Mouse (Mus musculus) right cerebral cortex, postnatal 10 days (tissue): ENCODE measurements around the gene Hspa12a.
A peak's percentile ranks its signal among the peaks of the same experiment; 100 is the strongest.

Experiments used
- DNase-seq, 2 experiments: peaks; one replicate each; pipeline ENCODE4 v3.0.0; 2021; ENCODE audit warnings: low spot score in 2 of 2

Gene Hspa12a

DNA sequence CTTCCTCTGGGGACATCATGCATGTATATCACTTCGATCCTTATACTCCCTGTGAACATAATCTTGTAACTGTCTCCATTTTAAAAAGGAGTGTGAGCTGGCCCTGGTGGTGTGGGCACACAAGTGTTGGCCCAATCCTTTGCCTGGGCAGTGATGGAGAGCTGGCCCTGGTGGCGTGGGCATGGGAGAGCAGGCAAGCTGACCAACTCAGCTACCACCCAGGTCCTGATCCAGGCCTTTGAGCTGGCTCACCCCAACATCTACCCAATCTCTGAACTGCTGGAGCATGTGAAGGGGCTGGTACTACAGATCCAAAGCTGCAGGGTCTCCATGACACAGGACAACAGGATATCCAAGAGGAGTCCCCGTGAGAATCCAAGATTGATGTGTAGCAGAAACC, 120.2 kb downstream of the Hspa12a start:
- no peak for DNase-seq

DNA sequence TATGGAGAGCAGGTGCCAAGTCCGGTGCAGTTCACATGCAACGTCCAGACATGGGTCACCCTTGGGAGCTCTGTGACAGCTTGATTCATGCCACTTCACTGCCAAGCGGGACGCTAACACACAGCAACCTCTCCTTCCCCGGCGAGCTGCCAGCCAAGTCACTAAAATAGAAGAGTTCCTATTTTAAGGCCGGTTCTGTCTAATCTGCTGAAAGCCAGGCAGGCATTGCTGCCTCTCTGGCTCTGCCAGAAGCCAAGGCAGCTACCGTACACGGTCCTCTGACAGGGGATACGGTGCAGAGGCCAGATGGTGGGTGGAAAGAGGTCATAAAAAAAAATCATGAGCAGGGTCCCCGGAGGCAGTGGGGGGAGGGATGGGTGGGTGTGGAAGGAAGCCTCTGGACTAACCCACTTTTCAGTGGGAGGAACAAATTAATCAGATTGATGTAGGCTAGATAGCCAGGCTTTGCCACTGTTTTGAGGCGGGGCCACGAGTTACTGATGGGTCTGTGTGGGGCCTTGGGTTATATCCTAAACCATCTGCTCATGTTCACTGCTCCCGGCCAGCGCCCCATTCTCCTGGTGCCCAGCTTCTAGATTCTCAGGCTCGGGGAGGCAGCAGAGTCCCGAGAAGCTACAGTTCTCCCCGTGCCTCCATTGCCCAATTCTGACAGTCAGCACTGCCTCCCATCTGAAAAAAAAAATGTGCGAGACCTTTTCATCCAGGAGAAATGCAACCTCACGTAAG, 120.8 kb downstream of the Hspa12a start:
- peak; percentile 90 to 93 for DNase-seq

DNA sequence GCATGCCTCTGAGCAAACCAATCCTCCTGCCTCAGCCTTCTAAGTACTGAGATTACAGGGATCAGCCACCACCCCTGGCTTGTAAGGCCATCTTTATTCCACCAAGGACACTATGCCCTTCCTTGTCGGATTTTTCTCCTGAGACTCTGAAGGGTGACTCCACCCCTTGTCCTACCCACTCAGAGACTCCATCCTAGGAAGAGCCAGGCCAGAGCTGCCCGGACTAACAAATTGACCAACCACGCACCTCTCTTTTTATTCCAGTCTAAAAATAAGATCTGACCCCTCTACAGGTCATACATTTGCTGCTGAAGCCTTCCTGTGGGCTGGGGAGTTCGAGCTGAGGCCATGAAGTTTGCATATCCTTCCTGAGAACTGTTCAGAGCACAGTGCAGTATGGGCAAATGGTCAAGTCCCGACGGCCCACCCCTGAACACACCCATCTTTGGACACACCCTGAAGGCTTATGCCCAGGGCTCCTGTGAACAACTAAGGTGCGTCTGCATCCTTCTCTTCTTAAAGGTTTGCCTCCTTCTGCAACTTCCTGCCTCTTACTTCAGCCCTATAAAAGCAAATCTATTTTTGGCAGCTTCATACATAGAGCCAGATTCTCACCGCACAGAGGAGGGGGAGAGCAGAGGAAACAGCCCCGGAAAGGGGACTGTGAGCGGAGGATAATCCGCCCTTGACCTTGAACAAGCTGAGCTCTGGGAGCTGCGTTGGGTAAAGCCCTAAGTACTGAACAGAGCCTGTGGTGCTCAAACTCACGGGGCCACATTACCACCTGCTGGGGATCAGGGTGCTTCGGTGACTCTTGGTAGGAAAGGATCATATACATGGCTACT, 124.7 kb downstream of the Hspa12a start:
- DNase-seq, result peak in 1 of 2 experiments; percentile 56

DNA sequence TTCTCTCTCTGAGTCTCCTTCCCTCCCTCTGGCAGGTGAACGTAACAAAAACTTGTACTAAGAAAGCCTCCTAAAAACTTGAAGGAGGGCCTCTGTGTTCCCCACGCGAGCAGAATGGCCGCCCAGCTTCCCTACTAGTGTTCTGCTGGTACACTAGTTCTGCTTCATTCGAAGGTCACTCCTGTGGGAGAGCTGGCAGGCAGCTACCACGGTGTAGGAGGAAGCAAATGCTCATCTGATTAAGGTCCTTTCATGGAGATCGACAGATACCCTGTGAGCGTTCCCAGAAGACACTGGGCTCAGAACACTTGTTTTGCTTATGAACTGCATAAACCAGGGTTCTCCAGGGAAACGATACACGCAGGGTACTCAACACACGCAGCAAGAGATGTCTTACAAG, 126.1 kb downstream of the Hspa12a start:
- no peak for DNase-seq

DNA sequence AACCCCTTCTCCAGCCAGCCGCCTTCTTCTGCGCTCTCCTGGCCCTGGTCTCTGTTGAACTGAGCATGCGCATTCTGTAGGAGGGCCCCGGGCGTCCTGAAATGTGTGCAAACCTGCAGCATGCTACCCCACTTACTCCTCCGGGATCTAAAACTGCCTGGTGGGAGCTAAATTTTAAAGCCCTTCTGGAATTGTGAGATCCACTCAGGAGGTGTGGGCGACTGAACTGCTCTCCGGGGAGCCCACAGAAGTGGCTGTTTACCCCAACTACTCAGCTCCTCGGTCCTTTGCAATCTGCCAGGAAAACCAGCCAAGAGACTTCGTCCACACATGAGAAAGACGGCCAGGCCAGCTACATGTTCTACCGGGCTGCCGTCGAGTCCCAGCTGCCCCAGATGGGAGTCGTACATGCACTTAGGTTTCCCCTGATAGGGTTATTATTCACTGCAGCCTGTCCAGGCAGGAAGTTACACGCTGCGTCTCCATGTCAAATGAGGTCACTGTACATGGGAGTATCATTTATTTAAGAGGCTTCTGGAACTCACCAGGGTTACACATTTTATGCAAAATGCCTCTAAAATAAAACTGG, 126.9 kb downstream of the Hspa12a start:
- peak; percentile 67 to 79 for DNase-seq

DNA sequence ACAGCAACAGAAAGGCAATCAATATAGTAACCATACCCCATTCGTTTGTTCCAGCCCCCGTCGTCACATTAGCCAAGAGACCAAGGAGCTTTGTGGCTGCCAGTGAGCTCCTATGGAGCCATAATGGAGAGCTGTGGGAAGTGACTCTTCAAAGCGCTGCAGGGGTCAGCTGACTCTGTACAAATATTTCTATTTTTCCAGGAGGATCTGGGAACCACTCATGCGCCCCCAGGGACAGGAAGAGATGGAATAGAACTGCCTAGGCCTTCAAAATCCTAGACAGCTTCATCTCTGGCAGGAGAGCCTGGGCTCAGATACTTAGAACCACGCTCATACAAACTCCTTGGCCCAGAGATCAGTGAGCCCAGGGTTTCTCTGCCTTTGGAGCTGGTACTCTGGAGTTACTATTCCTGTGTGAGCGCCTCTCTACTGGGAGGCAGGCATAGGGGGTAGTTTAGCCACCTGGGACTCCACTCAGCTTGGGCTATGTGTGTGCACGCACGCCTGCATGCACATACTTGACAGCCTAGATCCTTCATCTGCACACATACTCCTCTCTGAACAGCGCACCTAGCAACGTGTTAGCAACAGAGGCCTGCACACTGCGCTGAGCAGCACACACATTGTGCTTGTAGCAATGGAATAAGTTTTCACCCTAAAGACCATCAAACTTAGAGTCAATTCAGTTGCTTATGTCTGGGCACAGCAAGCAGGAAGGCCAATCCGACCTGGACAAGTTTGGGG, 128.1 kb downstream of the Hspa12a start:
- peak in 1 of 2 experiments; percentile 44 for DNase-seq

DNA sequence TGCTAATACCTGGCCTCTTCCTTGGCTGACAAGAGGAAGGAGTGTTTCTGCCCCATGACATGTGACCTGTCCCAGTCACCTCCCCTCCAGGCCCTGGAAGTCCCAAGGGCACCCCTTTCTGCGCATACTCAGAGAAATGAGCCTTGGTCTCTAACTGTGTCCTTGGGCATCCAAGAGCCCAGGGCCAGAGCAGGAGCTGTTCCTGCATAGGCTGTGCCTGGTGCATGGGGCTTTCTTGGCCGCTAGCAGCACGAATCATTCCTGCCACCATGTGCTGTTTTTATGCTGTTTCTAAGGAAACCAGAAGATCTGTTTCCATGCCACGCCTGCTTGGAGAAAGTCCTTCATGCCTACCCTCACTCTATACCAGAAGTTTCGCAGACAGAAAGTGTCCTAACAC, 132.9 kb downstream of the Hspa12a start:
- peak; percentile 54 to 66 for DNase-seq

DNA sequence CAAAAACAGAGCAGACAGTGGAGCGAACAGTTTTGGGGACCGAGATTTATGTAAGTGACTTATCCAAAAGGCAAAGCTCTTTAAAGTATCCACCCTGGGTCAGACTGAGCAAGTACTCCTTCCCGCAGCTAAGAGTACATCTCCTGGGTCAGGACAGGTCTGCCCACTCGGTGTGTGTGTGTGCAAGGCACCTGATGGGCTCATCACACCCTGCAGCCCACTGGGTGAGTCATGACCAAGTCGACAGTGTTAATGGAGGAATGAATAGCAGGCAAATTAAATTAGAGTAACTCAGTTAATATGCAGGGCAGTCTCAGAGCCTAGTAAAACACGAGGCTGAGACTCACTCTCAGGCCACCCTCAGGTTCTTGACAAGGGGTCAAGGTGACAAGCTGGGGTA, 134.6 kb downstream of the Hspa12a start:
- no peak for DNase-seq

DNA sequence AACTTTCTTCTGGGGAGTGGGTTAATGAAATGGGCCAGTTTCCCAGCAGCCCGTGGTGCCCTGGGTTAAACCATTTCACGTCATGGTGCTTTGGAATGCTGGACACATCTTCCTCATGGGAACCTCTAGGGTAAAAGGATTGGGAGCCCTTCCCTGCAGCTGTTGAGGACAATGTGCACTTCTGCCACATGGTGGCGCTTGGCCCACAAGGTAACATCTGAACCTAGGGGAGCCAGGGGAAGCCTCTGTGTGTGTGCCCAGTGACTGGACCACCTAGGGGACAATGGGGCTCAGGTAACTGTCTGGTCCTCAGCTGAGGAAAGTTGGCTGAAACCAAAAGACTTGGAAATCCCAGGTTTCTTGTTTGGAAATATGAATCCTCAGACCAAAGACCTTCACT, 137.1 kb downstream of the Hspa12a start:
- peak; percentile 69 to 81 for DNase-seq

DNA sequence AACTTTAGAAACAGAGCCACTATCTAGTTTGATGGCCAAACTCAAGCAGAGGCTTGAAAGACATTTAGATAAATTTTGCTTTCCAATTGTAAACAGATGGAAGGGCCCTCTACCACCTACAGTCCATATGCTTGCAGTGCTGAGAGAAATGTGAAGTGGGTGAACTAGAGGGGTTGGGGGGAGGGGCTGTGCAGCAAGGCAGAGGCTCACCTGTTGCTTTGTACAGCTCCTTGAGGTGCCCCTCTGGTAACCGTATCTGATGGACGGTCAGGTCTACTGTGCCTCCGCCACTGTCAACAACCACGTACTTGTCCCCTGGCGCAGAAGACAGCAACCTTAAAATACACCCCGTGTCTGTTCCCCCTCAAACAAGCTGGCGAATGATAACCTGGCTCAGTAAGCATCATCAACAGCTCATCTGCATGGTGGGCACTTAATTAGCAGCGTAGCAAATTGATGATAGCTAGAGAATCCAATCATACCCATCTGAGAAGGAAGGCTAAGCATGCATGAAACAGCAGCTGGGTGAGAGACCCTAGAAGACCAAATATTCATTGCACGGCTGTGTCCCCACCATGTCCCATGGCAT, 138.2 kb downstream of the Hspa12a start:
- peak; percentile 69 to 70 for DNase-seq

DNA sequence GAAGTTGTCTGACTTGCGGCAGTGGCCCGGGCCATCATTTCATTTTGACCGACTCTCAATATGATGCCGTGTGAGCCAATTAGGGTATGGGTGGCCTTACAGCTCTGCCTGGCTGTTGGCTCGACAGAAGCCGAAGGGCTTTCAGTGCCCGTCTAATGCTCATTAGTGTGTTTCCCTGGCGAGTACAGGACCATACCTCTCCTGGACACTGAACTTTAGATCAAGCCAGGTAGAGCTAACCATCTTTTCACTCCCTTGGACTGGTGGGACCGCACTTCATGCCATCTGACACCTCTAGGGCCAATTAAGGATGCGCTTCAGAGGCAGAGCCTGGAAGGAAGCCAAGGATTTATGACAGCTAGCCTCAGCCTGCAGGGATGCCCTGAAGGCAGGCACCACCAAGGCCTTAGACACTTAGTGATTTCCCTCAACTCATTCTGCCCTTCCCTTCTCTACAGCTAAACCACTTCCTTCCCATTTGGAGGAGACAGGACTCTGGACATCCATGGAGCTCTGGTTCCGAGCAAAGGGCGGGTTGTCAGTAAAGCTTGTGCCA, 148.3 kb downstream of the Hspa12a start:
- no peak for DNase-seq

DNA sequence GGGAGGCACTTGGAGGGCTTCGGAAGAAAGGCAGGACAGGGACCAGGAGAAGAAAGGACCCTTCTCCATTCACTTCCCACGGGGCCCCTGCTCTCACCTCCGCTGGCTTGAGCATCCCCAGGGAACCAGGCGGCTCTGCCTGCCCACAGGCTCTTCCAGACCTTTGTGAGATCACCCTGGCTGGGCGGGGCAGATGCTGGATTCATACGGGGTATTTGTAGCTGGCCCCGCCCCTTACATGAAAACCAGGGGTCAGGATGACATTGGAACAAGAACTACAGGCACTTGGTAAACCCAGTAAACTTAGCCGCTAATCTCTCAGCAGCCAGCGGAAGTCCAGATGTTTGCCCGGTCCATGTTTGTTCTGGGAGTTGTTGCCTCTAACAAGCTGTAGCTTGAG, 149.2 kb downstream of the Hspa12a start, which contains the start of gene 1700019N19Rik:
TSS of gene 1700019N19Rik (minus strand) at position 178 of the 400 bp plus-strand sequence.
- no peak for DNase-seq

DNA sequence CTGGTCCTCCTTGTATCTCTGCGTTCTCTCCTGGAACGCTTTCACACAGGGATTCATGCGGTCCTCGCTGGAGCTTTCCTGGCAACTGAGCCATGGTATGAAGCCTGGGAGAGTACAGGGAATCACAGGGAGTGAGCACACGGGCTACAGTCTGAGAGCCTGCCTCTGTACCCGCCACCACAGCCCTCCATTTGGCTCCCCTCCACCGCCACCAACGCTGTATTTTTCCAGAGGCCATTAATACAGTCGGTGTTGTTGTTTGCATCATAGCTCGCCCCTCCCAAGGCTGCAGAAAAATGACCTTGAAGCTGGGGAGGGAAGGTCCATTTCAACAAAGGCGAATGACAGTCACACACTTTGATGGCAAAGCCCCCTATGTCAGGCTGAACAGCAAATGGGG, 154.3 kb downstream of the Hspa12a start:
- DNase-seq, result no peak

DNA sequence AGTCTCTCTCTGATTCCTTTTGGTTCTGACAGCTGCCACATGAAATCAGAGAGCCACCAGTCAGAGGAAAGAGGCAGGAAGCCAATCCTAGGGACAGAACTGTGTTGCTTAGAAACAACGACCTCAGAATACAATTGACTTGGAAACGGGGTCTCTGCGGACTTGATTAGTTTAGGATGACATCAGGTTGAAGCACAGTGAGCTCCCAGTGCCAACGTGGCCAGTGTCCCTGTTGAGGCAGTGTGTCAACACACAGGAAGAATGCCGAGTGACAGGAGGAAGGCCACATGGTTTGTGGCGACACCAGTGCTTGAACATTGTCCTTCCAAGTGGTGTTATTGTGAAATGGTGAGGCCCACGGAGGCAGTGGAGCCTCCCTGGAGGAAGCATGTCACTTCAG, 159.5 kb downstream of the Hspa12a start:
- DNase-seq, result no peak

DNA sequence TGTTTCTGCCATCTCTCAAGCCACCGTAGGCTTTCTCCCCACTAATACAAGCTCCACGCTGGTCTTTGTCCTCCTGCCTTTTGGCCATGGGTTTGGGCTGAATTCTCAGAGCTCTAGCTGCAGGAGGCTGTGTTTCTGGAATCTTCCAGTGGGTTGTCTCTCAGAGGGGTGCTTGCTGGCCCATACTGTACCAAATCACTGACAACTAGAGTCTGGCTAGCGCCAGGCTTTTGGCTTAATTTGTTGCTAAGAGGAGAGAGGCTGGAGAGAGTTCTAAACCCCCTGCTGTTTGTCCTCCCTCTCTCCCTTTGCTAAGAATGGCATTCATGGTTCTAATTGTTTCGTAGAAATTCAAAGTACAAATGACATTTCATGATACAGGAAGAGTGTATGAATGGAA, 161.9 kb downstream of the Hspa12a start:
- no peak for DNase-seq

DNA sequence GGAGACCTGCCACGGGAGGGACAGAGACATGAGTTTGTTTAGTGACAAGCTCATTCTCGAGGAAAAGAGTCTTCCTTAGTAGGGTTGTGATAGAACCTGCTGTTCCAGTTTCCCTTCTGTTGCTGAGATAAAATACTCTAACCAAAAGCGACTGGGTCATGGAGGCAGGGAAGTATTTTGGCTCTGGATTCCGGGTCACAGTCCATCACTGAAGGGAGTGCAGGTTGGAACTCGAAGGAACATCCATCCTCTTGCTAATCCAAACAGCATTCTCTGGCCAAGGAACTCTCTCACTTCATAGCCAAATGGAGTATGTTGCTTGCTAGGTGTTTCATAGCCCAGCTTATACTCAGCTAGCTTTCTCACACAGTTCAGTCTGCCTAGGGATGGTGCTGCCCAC, 167.0 kb downstream of the Hspa12a start:
- DNase-seq, result no peak

DNA sequence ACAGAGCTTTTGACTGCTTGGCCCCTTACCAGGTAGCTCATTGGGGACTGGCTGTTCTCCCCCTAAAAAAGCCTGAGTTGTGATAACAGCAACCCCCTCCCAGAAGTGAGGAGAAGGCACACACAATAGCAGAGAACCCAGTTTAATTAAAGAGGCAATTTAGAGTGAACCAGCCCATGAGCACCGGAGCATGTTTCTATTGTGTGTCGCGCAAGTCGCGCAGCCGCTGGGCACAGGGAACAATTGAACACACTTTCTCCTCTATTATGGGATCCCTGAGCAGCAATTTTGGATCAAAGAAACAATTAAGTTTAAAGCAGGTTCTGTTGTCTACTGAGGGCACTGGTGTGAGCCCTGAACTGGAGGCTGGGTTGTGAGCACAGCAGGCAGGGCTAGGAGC, 176.1 kb downstream of the Hspa12a start:
- no peak for DNase-seq

DNA sequence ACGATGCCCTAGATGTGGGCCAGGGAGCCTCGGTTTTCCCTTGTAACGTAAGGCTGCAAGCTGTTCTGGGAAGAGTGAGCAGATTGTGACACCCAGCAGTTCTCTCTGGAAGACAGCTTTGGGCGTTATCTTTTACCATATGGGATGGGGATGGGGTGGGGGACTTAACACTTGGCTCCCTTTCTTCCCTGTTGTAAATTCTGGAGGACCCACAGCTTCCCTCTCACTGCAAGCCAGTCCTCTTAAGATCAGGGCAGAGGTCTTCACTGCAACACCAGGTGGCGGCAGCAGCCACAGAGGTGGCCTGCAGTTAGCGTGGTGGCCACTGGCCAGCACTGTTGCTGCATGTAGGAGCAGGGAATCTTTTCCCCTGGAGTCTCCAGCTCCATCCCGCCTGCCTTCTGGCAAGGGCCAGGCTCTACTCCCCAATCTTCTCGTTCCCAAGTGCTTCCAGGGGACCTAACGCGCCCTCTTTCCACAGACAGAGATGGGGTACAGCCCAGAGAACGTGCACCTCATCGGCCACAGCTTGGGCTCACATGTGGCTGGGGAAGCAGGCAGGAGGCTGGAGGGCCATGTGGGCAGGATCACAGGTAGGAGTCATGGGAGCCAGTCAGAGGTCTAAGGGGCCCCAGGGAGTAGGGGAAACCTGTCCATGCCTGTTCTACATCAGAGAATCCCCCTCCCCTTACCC, 180.5 kb downstream of the Hspa12a start:
- DNase-seq, result peak; percentile 76 to 83

DNA sequence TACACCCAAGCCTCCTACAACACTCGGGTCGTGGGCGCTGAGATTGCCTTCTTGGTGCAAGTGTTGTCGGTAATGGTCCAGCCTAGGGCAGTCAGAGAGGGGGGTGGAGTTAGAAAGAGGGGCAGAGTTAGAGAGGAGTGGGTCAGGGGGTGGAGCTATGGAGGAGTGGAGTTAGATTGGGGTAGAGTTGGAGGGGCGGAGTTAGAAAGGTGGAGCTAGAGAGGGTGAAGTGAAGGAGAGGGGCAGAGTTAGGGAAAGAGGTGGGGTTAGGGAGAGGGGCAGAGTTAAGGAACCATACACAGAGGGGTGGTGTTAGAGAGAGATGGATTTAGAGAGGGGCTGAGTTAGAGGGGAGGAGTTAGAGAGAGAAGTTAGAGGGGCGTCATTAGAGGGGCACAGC, 181.1 kb downstream of the Hspa12a start:
- DNase-seq, result no peak

DNA sequence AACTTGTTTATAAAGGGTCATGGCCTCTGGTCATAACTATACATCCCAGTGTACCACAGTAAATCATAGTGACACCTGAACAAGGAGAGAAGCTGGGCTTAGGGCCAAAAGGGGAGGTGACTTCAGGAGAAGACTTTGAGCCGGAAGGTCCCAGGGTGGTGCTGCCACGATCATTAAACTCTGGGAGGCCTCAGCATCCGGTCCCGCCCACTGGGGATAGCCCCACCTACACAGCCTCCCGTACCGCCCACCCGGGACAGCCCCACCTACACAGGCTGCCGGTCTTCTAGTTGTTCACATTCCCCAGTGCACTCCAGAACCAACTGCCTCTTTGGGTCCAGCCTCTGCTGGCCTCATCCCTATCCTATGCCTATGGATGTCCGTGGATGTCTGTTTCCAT, 184.0 kb downstream of the Hspa12a start, which contains the start of gene Pnliprp2:
TSS of gene Pnliprp2 (plus strand) at position 297 of the 400 bp plus-strand sequence.
- no peak for DNase-seq
